Mouse (Mus musculus) olfactory bulb, adult 2 months (tissue): ENCODE results near the gene Fdx1.

Experiments
- CTCF ChIP-seq: fragments of 200-500 bp; IDR thresholded peaks from 2 replicates; pipeline ENCODE4 v1.5.1; 2012; ENCODE audit warnings: low read depth, mild to moderate bottlenecking, low read length, moderate library complexity; ENCODE audit not compliant: insufficient read depth
- POLR2A ChIP-seq: fragments of 200-500 bp; IDR thresholded peaks from 2 replicates; pipeline ENCODE4 v1.6.1; 2012; ENCODE audit warnings: mild to moderate bottlenecking, low read depth, low read length, moderate library complexity; ENCODE audit not compliant: insufficient read depth

GRCm38 (mm10) chr9:51924551-51925081 lies 38.7 kb downstream of the Fdx1 start:
- no peak for TF ChIP-seq CTCF
- no peak for TF ChIP-seq POLR2A
